Mouse (Mus musculus) c-Kit-positive CD71-negative TER-119-negative erythroid progenitor cells, embryonic 14.5 days (primary cell): ENCODE measurements around the gene Ampd3.

Experiments used
- DNase-seq: peaks from one replicate; pipeline ENCODE4 v3.0.0-alpha.2; 2013; ENCODE audit warnings: low read depth

Ampd3 gene

DNA sequence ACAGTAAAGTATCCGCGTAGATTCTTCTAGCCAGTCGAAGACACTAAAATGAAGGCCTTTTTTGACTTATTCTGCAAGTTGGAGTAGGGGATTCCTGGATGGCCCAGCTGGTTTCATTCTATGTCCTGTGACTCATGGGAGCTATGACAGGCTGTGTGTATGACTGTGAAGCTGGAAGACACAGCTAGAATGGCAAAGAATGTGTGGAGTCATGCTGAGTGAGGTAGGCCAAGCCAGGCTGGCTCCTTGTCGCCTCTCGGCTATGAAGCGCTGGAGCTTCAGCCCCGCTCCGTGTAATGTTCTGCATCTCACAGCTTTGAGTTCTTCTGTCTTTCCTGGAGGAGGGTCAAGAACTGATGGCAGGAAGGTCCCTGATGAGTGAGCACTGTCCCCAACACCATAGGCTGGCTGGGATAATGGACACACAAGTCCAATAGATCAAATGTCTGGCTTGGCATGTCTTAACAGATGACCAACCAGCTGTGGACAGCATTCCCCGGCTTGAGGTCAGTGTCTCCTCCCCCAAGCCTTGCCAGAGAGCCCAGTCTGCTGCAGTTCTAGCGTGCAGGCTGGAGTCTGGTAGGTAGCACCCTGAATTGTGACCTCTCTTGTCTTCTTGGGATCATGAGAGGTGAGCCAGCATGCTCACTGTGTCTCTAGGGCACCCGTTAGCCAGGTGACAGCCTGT is 29.9 kb downstream of the Ampd3 start:
- no peak for DNase-seq

DNA sequence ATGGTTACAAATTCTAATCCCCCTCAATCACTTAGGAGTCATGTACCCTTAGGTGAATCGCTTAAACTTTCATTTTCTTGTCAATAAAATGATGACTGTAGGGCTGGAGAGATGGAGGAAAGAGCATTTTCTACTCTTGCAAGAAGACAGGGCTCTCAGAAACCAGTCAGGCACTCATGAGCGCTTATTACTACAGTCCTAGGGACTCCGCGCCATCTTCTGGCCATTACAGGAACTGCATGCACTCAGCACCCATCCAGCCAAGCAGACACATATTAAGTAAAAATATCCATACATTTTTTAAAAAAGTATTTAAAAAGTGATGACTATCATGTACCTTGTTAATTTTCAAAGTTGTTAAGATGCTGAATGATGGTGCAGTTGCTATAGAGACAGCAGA is 33.0 kb downstream of the Ampd3 start:
- DNase-seq: peak; percentile 64

DNA sequence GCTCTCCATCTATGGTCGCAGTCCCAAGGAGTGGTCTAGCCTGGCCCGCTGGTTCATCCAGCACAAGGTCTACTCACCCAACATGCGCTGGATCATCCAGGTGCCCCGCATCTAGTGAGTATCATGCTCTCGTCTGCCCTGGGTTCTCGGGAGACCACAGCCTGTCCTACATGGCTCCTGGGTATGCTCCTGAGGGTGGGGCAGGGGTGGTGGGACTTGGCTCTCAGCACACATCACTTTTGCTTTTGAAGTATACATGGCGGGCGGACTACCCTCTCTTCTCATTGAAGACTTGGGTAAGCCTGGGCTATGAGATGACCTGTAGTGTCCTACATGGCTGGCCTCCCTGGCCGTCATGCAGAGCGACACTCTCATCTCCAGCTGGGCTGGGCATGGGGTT is 35.1 kb downstream of the Ampd3 start:
- DNase-seq: no peak

DNA sequence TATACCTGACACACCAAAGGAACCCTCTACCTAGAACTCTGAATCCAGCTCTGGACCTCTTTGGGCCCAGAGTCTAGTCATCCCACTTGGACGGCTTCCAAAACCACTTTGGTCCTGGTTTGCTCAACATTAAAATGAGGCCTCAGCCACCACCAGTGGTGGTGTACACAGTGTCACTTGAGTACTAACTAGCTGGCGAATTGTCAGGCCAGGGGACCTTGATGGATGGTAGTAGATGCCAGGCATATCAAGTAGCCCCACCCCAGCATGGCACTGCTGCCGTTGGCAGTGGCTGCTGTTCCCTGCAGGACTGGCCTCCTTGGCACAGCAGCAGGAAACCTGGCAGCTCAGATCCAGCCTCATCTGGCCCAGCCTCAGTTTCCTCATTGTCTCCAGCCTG is 36.3 kb downstream of the Ampd3 start:
- DNase-seq: no peak

DNA sequence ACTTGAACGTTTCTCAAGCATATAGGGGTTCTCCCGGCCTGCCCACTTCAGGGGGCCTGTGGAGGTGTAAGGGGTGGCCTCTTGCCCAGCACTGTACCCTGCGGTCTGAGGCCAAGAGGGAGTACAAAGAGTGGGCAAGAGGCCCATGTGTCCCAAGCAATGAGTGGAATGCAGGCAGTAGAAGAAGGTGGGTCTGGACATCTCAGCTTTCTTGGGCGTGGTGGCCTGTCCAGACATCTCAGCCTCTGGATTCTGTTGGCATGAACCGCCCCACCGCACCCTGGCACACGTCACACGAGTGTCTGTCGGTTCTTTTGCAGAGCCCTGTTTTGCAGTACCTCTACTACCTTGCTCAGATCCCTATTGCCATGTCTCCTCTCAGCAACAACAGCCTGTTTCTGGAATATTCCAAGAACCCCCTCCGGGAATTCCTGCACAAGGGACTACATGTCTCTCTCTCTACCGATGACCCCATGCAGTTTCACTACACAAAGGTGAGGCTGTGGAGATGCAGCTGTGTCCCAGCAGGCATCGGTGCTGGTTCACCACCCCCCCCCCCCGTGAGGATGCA is 39.5 kb downstream of the Ampd3 start:
- DNase-seq: no peak

DNA sequence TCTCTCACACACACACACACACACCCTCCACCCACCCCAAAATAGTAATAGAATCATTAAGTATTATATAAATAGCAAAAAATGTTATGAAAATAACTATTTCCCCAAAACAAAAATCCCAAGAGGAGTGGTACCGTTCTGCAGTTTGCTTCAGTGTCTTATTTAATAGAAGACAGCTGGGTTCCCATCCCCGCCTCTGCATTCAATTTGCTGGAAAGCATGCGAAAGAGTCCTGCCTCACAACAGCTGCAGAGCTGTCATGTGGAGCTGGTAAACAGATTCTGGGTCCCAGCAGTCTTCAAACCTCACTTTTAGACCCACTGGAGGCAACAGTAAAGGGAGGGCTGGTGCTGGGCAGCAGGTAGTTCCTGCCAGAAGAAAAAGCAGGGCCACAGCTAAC is 41.0 kb downstream of the Ampd3 start:
- no peak for DNase-seq

DNA sequence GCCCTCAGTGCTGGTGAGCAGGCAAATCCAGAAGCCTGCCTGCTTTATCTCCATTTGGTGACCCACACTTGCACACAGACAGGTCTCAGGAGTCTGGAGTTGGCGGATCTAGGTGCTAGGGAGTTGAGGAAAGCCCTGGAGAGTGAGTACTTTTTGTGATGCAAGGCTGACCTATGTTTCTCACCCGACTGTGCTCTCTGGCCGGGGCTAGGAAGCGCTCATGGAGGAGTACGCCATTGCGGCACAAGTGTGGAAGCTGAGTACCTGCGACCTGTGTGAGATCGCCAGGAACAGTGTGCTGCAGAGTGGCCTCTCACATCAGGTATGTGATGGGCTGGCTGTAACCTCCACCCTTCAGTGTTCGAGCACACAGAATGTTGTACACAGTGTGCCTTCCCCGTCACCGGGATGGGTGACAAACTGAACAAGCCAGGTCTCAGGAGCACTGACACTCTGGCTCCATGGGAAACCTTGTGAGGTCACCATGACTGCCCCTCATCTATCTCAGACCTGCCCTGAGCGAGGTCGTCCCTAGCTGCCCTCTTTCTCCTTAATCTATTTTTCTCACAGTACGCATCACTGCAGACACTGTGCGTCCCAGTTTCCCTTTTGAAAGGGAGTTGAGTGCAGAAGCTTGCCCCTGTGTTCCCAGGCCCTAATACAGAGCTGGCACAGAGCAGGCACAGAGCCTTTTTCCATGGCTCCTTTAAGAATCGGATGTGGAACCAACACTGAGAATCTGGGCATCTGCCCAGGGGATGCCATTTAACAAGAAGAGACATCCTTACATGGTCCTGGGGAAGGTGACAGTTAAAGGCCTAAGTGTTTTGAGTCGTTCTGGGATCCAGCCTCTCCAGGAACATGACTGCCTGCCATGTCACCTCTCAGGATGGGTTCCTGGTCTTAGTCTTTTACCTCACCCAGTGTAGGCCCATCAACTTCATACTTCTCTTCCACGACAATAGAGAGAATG is 41.9 kb downstream of the Ampd3 start:
- DNase-seq: no peak

DNA sequence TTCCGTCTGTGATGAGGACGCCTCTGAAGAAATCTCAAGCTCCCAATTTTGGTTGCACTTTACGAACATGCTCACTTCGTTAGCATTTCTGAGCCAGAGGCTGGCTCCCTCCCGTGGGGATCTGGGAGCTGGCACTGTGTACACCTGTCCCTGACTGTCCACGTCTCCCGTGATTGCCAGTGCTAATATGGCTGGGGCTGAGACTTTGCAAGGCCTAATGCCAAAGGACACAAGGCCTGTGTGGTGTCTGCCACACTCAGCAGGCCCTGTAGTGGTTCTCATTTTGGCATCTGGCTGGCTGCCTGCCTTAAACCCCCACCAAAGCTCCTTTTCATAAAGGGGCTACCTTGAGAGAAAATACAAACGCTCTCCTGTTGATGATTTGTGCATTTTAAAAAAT is 43.0 kb downstream of the Ampd3 start:
- no peak for DNase-seq

DNA sequence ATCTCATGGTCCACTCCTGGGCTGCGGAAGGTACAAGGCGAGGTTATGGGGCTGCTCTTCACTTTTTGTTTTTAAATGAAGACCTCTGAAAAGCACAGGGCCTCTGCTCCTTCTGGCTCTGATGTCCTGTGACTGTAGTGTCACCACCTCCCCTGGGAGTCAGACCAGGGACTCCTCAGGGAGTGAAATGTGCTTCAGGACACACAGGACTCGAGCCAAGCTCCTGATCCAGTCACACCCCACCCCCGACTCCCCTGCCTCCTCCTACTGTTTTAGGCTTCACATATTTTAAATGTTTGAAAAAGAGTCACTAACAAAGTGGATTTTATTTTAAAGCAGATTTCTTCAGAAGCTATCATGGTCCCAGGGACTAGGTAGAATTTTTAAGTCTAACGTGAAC is 43.5 kb downstream of the Ampd3 start:
- no peak for DNase-seq

DNA sequence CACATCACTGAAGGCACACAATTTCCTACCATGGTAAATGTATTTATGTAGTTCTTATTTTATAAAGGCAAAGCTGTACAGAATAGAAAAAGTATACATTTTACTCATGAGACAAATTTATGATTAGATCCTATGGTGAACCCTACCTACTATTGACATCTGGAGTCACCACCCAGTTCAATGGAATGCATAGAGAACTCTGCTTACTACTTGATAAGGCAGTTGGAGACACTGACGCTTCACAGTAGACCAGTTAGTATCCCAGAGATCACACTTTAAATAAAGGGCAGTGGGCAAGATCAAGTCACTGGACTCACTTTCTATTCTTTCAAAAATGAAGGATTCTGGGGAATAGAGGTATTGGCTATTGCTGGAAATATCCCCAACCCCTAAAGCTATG is 46.0 kb downstream of the Ampd3 start:
- no peak for DNase-seq

DNA sequence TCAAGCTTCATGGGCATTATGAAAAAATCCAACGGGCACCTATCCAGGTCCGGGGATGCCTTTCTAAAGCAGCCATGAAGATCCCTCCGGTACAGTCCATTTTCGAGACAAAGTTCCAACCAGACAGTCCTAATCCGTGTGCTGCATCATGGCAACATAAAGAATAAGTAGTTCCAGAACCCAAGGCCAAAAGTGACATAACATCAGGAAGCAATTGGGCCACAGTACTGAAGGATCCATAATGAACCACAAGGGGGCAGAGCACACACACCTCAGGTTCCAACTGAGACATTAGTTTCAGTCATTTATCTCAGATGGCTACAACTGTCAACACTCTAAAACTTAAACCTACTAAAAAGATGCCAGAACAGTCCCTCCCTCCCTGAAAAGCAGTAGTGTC is 48.0 kb downstream of the Ampd3 start:
- DNase-seq: no peak

DNA sequence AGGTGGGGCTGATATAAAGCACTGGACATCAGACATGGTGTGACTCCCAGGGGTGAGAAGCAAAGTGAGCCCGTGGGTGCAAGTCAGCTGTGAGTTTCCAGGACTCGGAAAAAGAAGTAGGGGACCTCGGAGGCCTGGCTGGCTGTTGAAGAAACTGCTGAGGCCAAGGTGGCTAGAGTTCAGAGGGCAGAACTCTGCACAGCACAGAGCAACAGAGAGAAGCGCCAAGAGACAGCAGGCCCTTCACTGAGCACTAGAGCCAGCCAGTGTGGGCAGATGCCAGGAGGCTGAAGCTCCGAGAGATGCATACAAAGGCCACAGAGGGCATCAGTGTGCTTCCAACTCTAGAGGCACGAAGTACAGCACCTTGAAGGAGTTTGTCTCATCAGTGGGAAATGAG is 50.2 kb downstream of the Ampd3 start:
- no peak for DNase-seq

DNA sequence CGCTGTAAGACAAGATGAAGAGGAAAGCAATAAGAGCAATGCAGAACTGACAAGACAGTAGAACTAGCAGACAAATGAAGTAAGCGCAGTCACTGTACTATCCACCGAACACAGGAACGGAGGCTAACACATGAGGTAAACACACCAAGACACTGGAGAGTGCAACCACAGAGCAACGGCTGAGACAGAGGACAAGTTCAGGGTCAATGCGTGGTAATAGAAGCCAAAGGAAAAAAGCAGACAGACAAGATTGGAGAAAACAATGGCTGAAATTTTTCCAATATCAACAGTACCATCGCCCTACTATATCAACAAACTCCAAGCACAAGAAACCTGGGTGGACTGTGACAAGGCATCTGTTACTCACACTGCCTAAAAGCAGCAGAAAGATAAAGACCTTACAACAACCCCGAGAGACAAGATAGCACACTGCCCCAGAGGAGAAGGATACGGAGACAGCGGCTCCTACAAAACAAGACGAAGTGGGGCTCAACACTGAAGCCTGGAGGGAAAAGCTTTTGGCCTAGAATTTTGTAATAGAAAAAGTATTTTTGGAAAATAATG is 50.9 kb downstream of the Ampd3 start:
- no peak for DNase-seq

DNA sequence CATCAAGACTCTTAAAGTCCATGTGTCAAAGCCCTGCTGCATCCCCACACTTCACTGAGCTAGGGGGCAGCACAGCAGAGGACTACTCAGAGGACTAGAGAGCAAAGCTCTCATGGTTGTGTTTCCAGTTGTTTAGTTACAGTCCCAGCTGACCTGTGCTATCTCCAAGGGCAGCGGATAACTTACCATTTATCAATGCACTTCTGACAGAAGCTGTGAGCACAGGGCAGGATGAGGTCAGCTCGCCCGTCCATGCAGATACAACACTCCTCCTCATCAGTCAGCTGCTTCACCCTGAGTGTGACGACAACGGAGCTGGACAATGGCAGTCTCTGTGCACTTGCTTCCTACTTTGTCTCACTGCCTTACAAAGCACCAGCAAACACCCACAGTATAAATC is 53.1 kb downstream of the Ampd3 start:
- DNase-seq: no peak

DNA sequence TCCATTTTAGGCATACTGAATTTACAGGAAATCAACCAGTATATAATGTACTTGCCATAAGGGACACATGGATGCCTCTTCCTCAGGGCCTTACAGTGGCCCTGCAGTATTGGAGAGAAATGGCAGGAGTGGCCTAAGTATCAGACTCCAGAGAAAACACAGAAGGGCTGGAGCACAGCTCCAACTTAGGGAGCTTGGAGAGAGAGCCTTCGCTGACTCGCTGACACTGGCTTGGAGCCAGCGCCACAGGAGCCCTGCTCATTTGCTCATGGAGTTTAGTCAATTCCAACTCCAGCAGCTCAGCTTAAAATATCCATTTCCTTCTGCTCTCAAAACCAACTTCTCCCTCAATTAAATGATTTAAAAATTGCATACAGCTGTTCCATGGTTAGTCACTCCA is 53.6 kb downstream of the Ampd3 start:
- no peak for DNase-seq

DNA sequence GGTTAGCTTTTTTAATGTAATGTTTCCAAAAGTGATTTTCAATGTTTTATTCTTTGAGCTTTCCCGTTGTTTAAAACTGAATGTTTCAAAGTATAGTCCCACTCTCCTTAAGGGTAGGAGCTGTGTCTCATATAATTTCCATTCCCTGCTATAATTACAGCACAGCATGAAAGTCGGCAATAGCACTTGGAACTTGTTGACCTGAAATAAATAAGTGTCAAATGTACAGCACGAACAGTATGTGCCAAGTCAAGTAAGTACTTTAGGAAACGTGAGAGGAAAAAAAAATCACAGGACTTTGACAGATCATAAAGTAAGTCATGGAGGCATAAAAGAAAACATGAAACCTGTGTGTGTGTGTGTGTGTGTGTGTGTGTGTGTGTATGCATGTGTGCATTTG is 54.0 kb downstream of the Ampd3 start:
- no peak for DNase-seq

DNA sequence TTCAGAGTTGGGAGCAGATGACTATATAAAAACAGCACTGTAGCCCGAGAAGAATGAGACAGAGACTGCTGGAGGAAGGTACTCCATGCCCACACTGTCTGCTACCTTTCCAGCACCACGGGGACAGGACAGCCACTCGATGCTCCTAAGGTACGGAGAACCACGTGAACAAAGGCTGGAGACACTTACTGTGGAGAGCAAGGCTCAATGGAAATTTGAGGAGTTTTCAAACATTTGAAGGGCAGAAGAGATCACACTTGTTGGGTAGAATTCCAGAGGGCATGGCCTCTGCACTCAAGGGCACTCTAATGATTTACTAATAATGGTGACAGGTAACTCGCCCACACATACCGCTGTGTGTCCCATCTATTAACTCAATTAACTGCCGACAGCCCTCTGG is 55.1 kb downstream of the Ampd3 start:
- DNase-seq: no peak

DNA sequence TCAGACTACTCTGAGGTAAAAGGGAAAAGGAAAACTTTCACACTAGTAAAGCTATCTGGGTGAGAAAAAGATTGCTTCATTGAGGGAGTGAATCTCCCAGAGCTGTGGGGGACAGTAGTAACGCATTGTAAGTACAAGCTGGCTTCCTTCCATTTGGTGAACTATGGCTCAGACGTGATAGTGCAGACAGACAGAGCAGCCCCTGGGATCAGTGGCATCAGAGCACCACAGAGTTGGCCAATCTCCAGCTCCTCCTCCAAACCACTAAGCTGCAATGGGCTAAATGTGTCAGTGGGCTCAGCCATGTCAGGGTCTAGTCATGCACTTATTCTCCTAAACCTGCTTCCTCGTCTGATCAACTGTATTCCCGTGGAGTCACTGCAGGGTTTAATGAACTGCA is 55.6 kb downstream of the Ampd3 start:
- no peak for DNase-seq

DNA sequence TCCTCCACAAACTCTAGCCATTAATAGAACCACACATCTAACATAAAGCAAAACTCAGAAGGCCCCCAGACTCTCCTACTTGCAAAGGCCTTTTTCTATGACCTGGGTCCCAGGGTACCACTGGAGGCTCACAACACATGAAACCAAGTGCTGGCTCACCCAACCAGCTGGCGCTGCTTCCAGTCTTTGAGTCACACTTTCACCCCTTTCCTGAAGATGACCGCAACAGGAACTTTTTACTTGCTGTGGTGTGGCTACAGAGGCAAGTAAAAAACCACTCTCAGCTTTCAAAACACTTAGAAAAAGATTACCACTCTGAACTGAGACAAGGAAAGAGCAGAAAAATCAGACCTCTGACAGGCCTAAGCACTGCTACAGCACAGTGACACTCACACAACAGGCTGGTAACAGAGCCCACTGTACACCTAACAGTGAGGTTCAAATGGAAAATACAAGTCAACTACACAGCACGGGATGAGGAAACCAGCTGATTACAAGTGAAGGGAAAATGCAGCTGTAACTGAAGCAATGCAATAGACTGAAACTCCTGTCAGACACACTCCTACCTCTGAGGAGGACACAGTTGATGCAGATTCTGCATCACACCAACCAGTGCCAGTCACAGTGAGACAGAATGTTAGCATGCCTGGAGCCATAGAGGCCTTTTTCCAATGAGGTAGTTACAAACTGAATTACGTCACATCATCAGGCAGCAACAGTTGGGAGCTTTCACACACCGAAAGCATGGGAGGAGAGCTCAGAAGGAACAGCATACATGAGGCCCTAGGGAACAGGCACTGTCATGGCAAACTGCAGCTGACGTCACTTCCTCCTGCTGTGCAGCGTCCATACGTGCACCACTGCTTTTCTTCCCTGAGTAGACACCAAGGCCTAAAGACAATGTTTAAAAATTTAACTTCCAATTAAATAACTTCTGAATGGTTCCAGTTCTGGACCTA is 56.3 kb downstream of the Ampd3 start:
- no peak for DNase-seq

DNA sequence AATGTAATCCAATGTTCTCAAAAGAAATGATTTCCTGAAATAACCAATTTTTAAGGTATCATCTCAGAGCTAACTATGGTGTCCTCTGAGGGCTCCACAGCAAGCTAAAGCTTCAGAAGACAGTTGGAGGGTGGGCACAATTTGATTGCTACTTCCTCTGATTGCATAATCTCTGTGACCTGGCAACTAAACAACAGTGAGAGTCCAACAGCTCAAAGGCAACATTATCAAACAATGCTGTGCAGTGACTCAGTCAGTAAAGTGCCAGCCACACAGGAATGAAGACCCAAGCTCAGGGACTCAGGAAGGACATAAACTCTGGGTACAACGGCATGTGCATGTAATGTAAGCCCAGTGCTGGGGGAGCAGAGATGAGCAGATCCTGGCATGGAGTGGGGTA is 65.0 kb downstream of the Ampd3 start:
- DNase-seq: no peak

DNA sequence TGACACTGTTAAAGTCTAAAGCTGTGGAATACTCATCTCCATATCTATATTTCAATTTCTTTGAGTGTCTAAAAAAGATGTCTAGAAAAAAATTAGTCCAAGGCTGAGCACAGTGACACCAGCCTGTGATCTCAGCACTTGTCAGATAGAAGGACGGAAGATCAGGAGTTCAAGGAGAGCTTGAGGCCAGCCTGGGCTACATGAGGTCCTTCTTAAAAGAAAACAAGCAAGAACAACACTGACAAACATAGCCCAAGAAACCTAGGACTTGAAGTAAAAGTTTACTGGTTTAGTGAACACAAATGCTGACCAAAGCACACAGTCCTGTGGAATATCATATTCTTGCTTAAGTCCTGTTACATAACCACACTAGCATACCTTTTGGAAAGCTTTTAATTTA is 66.0 kb downstream of the Ampd3 start:
- no peak for DNase-seq

DNA sequence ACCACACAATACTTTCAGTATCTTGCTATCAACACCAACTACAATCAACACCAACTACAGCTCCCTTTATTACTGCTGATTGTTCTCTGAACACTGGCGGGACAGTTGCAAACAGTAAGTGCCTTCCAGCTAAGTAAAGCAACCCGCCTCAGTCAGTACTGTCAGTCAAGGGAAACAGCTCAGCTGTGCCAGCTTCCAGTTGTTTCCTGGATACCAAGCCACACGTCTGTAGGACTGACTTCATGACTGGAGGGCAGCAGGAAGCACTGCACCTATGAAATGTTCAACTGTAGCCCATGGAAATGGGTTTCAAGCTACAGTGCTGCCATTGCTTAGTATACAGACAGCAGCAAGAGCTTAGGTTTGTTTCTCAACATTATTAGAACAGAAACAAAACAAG is 66.5 kb downstream of the Ampd3 start:
- no peak for DNase-seq
